Mouse (Mus musculus) testis, adult 2 months (tissue): ENCODE results near the gene Pgpep1. TPM values are rescaled to one million over a fixed set of nuclear protein-coding genes. Genes with fewer than 3 reads are reported as not detected.

ENCODE experiments used
- H3K27ac ChIP-seq: fragments of 200-500 bp; 2 replicates; pipeline ENCODE4 v1.5.1; 2012; ENCODE audit warnings: low read depth, low read length; ENCODE audit not compliant: control insufficient read depth, insufficient read depth
- H3K27me3 ChIP-seq: fragments of 200-500 bp; 2 replicates; pipeline ENCODE4 v1.6.1; 2012; ENCODE audit warnings: mild to moderate bottlenecking, low read length, moderate library complexity; ENCODE audit not compliant: control insufficient read depth, insufficient read depth
- H3K36me3 ChIP-seq: fragments of 200-500 bp; 2 replicates; pipeline ENCODE4 v1.6.1; 2012; ENCODE audit warnings: mild to moderate bottlenecking, low read length; ENCODE audit not compliant: control insufficient read depth, insufficient read depth
- H3K4me1 ChIP-seq: fragments of 200-500 bp; 2 replicates; pipeline ENCODE4 v1.6.1; 2012; ENCODE audit warnings: low read length; ENCODE audit not compliant: control insufficient read depth, insufficient read depth
- H3K4me3 ChIP-seq: fragments of 200-500 bp; 2 replicates; pipeline ENCODE4 v1.5.1; 2012; ENCODE audit warnings: low read depth, mild to moderate bottlenecking, low read length, moderate library complexity, mixed read lengths; ENCODE audit not compliant: control insufficient read depth
- CTCF ChIP-seq: fragments of 200-500 bp; IDR thresholded peaks from 2 replicates; pipeline ENCODE4 v1.5.1; 2012; ENCODE audit warnings: low read depth, mild to moderate bottlenecking, inconsistent platforms, low read length, moderate library complexity; ENCODE audit not compliant: control insufficient read depth, insufficient read depth, insufficient replicate concordance
- POLR2A ChIP-seq: fragments of 200-500 bp; IDR thresholded peaks from 2 replicates; pipeline ENCODE4 v1.6.1; 2012; ENCODE audit warnings: low read depth, mild to moderate bottlenecking, inconsistent platforms, low read length, moderate library complexity; ENCODE audit not compliant: control insufficient read depth
- polyA plus RNA-seq: library from polyadenylated mRNA; depleted of rRNA; stranded (reverse); fragments of >200 nt; gene quantifications from 2 replicates; pipeline ENCODE4 v1.2.3, GENCODE M21; 2012

The Pgpep1 gene
- polyA plus RNA-seq, 1 experiment: 3.7 TPM

DNA sequence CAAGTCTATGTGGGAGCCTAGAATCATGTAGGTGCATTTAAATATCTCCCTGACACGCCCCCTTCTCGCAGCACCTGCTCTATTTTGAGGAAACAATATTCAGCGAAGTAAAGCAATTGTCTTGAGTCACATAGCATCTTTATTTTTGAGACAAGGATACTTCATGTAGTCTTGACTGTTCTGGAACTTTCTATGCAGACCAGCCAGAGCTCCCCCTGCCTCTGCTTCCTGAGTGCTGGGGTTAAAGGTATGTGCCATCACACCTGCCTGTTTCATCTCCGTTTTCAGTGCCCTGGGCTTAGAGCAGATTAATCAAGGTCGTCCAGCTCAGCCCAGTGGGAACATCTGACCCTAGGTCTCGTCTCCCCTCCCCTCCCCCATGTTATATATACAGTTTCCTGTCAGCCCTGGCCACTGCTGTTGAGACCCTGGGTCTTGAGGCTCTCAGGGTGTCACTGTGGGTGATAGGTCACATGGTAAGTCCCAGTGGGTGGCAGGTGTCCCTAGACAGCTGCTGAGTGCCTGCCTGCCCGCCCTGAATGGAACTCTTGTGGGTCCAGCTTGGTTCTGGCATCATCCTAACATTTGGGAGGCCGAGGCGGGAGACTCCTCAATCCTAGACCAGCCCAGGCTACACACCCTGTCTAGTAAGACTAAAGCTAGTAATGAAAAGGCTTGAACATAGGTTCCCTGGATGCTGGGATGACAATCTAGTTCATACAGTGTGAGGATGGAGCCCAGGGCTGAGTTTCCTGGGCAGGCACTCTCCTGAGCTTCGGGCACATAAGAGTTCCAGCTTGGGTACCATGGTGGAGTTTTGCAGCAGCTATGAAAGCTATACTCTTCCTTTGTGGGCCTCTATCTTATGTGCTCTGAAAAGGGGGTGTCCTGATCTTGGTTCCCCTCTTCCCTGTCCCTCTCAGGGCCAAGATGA, 41.1 kb upstream of the Pgpep1 start:
- H3K27me3 ChIP-seq: no peaks in the 10 kb centered on the region
- peak overlapping the region; percentile 81 for H3K4me3 ChIP-seq
- no peak for TF ChIP-seq CTCF
- no peak for TF ChIP-seq POLR2A
- no peaks in the 10 kb centered on the region for H3K36me3 ChIP-seq
- H3K4me1 ChIP-seq: peaks cover 20% of the 10 kb centered on the region
- H3K27ac ChIP-seq: no peak overlapping the region; the same call in 1 of the 2 replicates

DNA sequence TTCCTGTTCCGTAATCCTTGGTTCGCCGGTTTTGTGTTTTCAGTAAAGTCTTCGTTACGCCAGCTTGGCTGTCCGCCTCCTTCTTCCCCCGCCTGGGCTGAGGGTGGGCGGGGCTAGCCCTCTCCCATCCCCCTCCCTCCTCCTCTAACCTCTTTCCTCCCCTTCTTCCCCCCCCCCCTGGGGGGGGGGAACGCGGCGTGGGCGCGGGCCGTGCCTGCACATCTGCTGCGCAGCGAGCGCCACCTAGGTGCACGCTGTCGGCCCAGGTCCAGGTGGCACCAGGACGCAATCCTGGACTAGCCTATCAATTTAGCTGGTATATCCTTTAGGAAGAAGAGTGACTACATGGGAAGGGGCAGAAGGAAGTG, 40.4 kb upstream of the Pgpep1 start:
- H3K4me1 ChIP-seq: peaks cover 28% of the 10 kb centered on the region
- no peak overlapping the region for H3K27ac ChIP-seq

GRCm38 (mm10) chr8:70699834-70700554, 39.8 kb upstream of the Pgpep1 start:
- Histone ChIP-seq H3K4me1 (peaks cover 34% of the 10 kb centered on the region), H3K27ac (peak overlapping the region; percentile 93), H3K4me3 (peak overlapping the region; percentile 81), H3K27me3 (no peaks in the 10 kb centered on the region), H3K36me3 (no peaks in the 10 kb centered on the region)
- TF ChIP-seq CTCF (no peak), POLR2A (peak; percentile 71)

More for the DNA sequence above, 40.4 kb upstream of the Pgpep1 start:
- H3K27me3 ChIP-seq: no peaks in the 10 kb centered on the region
- no peaks in the 10 kb centered on the region for H3K36me3 ChIP-seq
- H3K4me3 ChIP-seq: peak overlapping the region; percentile 81
- TF ChIP-seq CTCF: peak; percentile 48; the same call in 1 of the 2 replicates
- TF ChIP-seq POLR2A: peak; percentile 31; the same call in 1 of the 2 replicates

GRCm38 (mm10) chr8:70699116-70699833, 39.1 kb upstream of the Pgpep1 start:
- Histone ChIP-seq H3K27me3 (no peaks in the 10 kb centered on the region), H3K36me3 (no peaks in the 10 kb centered on the region), H3K27ac (peak overlapping the region; percentile 93), H3K4me1 (peaks cover 34% of the 10 kb centered on the region), H3K4me3 (peak overlapping the region; percentile 81)
- TF ChIP-seq CTCF (no peak), POLR2A (no peak)

- no peaks in the 10 kb centered on the region for H3K36me3 ChIP-seq
- no peaks in the 10 kb centered on the region for H3K27me3 ChIP-seq
- TF ChIP-seq POLR2A (peak; percentile 88), CTCF (0 out of 2 replicates have a peak, but pooled peaks have one; percentile 1)
- H3K4me3 ChIP-seq: peak within 1 kb of the TSS; percentile 81
- peaks cover 35% of the 10 kb centered on the region for H3K4me1 ChIP-seq
- H3K27ac ChIP-seq: peak within 1 kb of the TSS; percentile 93
These were observed 38.3 kb upstream of the Pgpep1 start, which contains the start of gene Jund for GRCm38 (mm10) chr8:70698310-70699109. Gene Jund (plus strand): TSS chr8:70698949.
